Mouse (Mus musculus) adrenal gland, adult (tissue): ENCODE measurements around the gene Impdh1.

Experiments used
- DNase-seq, 2 experiments: peaks; one replicate each; pipeline ENCODE4 v3.0.0; 2022 to 2023; ENCODE audit warnings: low spot score in 1 of 2; ENCODE audit not compliant: inconsistent age in 2 of 2

Impdh1 gene

GRCm38 (mm10) chr6:29214245-29214644 is 1.9 kb downstream of the Impdh1 start:
- DNase-seq = peak in 1 of 2 experiments; percentile 59

GRCm38 (mm10) chr6:29213436-29213835 is 2.7 kb downstream of the Impdh1 start:
- peak in 1 of 2 experiments; percentile 42 for DNase-seq

- peak; percentile 90 to 94 for DNase-seq
Measured at GRCm38 (mm10) chr6:29211806-29212492, 4.2 kb downstream of the Impdh1 start.

GRCm38 (mm10) chr6:29211146-29211545 is 5.0 kb downstream of the Impdh1 start:
- DNase-seq = peak in 1 of 2 experiments; percentile 69

- DNase-seq = peak in 1 of 2 experiments; percentile 62
Measured at GRCm38 (mm10) chr6:29210231-29210936, 5.8 kb downstream of the Impdh1 start.

- no peak for DNase-seq
Measured at GRCm38 (mm10) chr6:29208178-29208577, 8.0 kb downstream of the Impdh1 start.

- DNase-seq = peak in 1 of 2 experiments; percentile 21
Measured at GRCm38 (mm10) chr6:29207017-29207416, 9.1 kb downstream of the Impdh1 start.

GRCm38 (mm10) chr6:29206006-29206405 is 10.2 kb downstream of the Impdh1 start:
- peak in 1 of 2 experiments; percentile 36 for DNase-seq

- peak; percentile 57 to 84 for DNase-seq
Measured at GRCm38 (mm10) chr6:29204932-29205614, 11.1 kb downstream of the Impdh1 start.

- no peak for DNase-seq
Measured at GRCm38 (mm10) chr6:29203861-29204585, 12.1 kb downstream of the Impdh1 start.

GRCm38 (mm10) chr6:29203096-29203495 is 13.1 kb downstream of the Impdh1 start:
- DNase-seq = no peak

- peak in 1 of 2 experiments; percentile 20 for DNase-seq
Measured at GRCm38 (mm10) chr6:29201988-29202387, 14.2 kb downstream of the Impdh1 start.

GRCm38 (mm10) chr6:29201341-29201740 is 14.8 kb downstream of the Impdh1 start:
- DNase-seq = no peak

GRCm38 (mm10) chr6:29200496-29200895 is 15.7 kb downstream of the Impdh1 start:
- no peak for DNase-seq

GRCm38 (mm10) chr6:29199223-29199855 is 16.8 kb downstream of the Impdh1 start:
- DNase-seq = peak in 1 of 2 experiments; percentile 28

GRCm38 (mm10) chr6:29198309-29199222 is 17.6 kb downstream of the Impdh1 start:
- DNase-seq = peak; percentile 89 to 96

GRCm38 (mm10) chr6:29195846-29196698 is 20.1 kb downstream of the Impdh1 start:
- peak; percentile 76 to 79 for DNase-seq

- DNase-seq = peak in 1 of 2 experiments; percentile 18
Measured at GRCm38 (mm10) chr6:29195146-29195545, 21.0 kb downstream of the Impdh1 start.
